Mouse (Mus musculus): Measurements from ENCODE around the gene Arfgap2. TPM values are rescaled to one million over a fixed set of nuclear protein-coding genes. Genes with fewer than 3 reads are reported as not detected.

Arfgap2 gene
- total and polyA plus RNA-seq, 3 experiments, result 55.1 to 77.6 (median 57.0) TPM

GRCm38 (mm10) chr2:91264711-91265681, at the start of gene Arfgap2 (continued):
- TF ChIP-seq POLR2AphosphoS2 (IDR thresholded peaks at IDR 0.05; ENCODE audit: low read depth, low read length), result peak; percentile 85

- no peaks in the 10 kb centered on the region for H3K9me3 ChIP-seq (replicated peaks; ENCODE audit: low read length)
- no peaks in the 10 kb centered on the region for H3K27me3 ChIP-seq (replicated peaks)
- dilution Hi-C loops (cut with MboI; ENCODE audit: extremely low pct_ligation_motif_present, extremely low pct_unique_long_range_greater_than_20kb, low sequenced_read_pairs), result no loop called here
- no peak overlapping the region for H3K4me2 ChIP-seq (ENCODE audit: insufficient read depth, low read depth, poor library complexity, severe bottlenecking)
- no peak for TF ChIP-seq EP300 (IDR thresholded peaks at IDR 0.05; ENCODE audit: low read length)
- TF ChIP-seq ZKSCAN1 (IDR thresholded peaks at IDR 0.05; ENCODE audit: borderline replicate concordance, low read depth, low read length), result no peak
- no peak for DNase-seq (ENCODE audit: extremely low read depth)
- H3K27ac ChIP-seq (ENCODE audit: insufficient read depth, low read depth), result no peak overlapping the region
- H3K79me2 ChIP-seq (replicated peaks; ENCODE audit: control insufficient read depth, extremely low read depth, insufficient read depth, poor library complexity, severe bottlenecking), result no peaks in the 10 kb centered on the region
- peaks cover 24 to 73% of the 10 kb centered on the region in 2 experiments for H3K36me3 ChIP-seq (replicated peaks in 1 of 2; ENCODE audit: control insufficient read depth in 1 of 2, insufficient read depth in 1 of 2, low read length in 1 of 2)
- H3K4me1 ChIP-seq (ENCODE audit: control insufficient read depth in 1 of 2, insufficient read depth in 2 of 2), result no peaks in the 10 kb centered on the region
- H3K9ac ChIP-seq (ENCODE audit: insufficient read depth, low read depth), result no peak overlapping the region
- H3K4me3 ChIP-seq (replicated peaks in 1 of 3; ENCODE audit: low read depth in 2 of 3, low read length in 2 of 3, poor library complexity in 1 of 3), result no peak overlapping the region
- in situ Hi-C loops (cut with MboI; ENCODE audit: low pct_ligation_motif_present, low pct_unique_long_range_greater_than_20kb, low sequenced_read_pairs), result no loop called here
Observed at GRCm38 (mm10) chr2:91217032-91217431, 47.7 kb upstream of the Arfgap2 start.

GRCm38 (mm10) chr2:91220501-91220900, 44.3 kb upstream of the Arfgap2 start:
- Histone ChIP-seq H3K9ac (ENCODE audit: insufficient read depth, low read depth) (no peak overlapping the region), H3K4me1 (ENCODE audit: control insufficient read depth in 1 of 2, insufficient read depth in 2 of 2) (no peaks in the 10 kb centered on the region), H3K9me3 (replicated peaks; ENCODE audit: low read length) (no peaks in the 10 kb centered on the region), H3K27ac (ENCODE audit: insufficient read depth, low read depth) (no peak overlapping the region), H3K27me3 (replicated peaks) (no peaks in the 10 kb centered on the region), H3K79me2 (replicated peaks; ENCODE audit: control insufficient read depth, extremely low read depth, insufficient read depth, poor library complexity, severe bottlenecking) (no peaks in the 10 kb centered on the region), H3K4me3 (replicated peaks in 1 of 3; ENCODE audit: low read depth in 2 of 3, low read length in 2 of 3, poor library complexity in 1 of 3) (no peak overlapping the region), H3K4me2 (ENCODE audit: insufficient read depth, low read depth, poor library complexity, severe bottlenecking) (no peak overlapping the region), H3K36me3 (replicated peaks in 1 of 2; ENCODE audit: control insufficient read depth in 1 of 2, insufficient read depth in 1 of 2, low read length in 1 of 2) (peaks cover 12 to 50% of the 10 kb centered on the region in 2 experiments)
- dilution Hi-C loops (cut with MboI; ENCODE audit: extremely low pct_ligation_motif_present, extremely low pct_unique_long_range_greater_than_20kb, low sequenced_read_pairs), result no loop called here
- no peak for DNase-seq (ENCODE audit: extremely low read depth)
- TF ChIP-seq ZNF384 (IDR thresholded peaks at IDR 0.05; ENCODE audit: low read depth, low read length) (no peak), MEF2A (IDR thresholded peaks at IDR 0.05; ENCODE audit: borderline replicate concordance, low read depth, low read length) (no peak), USF1 (IDR thresholded peaks at IDR 0.05; ENCODE audit: low read depth, low read length) (no peak), MXI1 (IDR thresholded peaks at IDR 0.05; ENCODE audit: low read depth, low read length) (no peak), E2F4 (IDR thresholded peaks at IDR 0.05; ENCODE audit: insufficient replicate concordance, low read depth, low read length) (no peak), ZC3H11A (IDR thresholded peaks at IDR 0.05; ENCODE audit: low read depth, low read length) (no peak), ZKSCAN1 (IDR thresholded peaks at IDR 0.05; ENCODE audit: borderline replicate concordance, low read depth, low read length) (no peak), HCFC1 (IDR thresholded peaks at IDR 0.05; ENCODE audit: low read depth, low read length) (no peak), JUND (conservative IDR thresholded peaks at IDR 0.05; ENCODE audit: low read depth, low read length) (no peak), CHD2 (IDR thresholded peaks at IDR 0.05; ENCODE audit: low read length) (no peak), GABPA (IDR thresholded peaks at IDR 0.05; ENCODE audit: insufficient replicate concordance, low read depth, low read length) (no peak), ELF1 (IDR thresholded peaks at IDR 0.05; ENCODE audit: low read depth, low read length) (no peak), EP300 (IDR thresholded peaks at IDR 0.05; ENCODE audit: low read length) (no peak), IRF4 (IDR thresholded peaks at IDR 0.05; ENCODE audit: low read depth, low read length) (no peak), ETS1 (conservative IDR thresholded peaks at IDR 0.05; ENCODE audit: low read depth, low read length) (no peak), MAZ (IDR thresholded peaks at IDR 0.05; ENCODE audit: low read depth, low read length) (no peak), USF2 (conservative IDR thresholded peaks at IDR 0.05; ENCODE audit: low read depth, low read length) (no peak), NRF1 (IDR thresholded peaks at IDR 0.05; ENCODE audit: low read depth, low read length) (no peak), POLR2AphosphoS2 (IDR thresholded peaks at IDR 0.05; ENCODE audit: low read depth, low read length) (no peak)
- in situ Hi-C loops (cut with MboI; ENCODE audit: low pct_ligation_motif_present, low pct_unique_long_range_greater_than_20kb, low sequenced_read_pairs), result no loop called here

Measured in CH12.LX (cell line).